Mouse (Mus musculus): ENCODE results near the gene Gpank1. TPM values are rescaled to one million over a fixed set of nuclear protein-coding genes. Genes with fewer than 3 reads are reported as not detected.

Gene Gpank1
- total and polyA plus RNA-seq, 2 experiments from 2014 or later, result 14.1 to 18.1 TPM

DNA sequence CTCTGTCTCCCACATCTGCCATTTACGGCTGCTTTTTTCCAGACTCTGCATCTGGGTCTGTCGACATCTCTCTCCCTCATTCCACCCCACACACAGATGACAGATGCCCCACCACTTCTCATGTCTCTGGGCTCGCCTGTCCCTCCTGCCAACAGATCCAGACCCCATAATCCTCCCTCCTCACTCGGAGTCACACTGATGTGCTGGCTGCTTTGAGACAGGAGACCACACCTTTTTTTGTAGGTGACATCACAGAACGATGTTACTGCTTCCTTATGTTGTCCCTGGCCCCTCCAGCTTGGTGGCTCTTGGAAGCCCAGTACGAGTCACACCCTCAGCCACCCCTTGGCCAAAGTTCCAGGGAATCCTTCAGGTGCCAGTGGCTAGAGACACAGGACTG lies 41.0 kb upstream of the Gpank1 start:
- Histone ChIP-seq H3K9me3 (ENCODE audit: low read length) (no peaks in the 10 kb centered on the region), H3K36me3 (ENCODE audit: insufficient read depth, low read length) (no peaks in the 10 kb centered on the region), H3K4me1 (ENCODE audit: insufficient read depth, low read length) (no peaks in the 10 kb centered on the region), H3K4me3 (ENCODE audit: low read length) (no peak overlapping the region), H3K9ac (replicated peaks; ENCODE audit: low read length) (no peak overlapping the region), H3K4me2 (ENCODE audit: low read depth, low read length) (no peak overlapping the region), H3K27me3 (ENCODE audit: insufficient read depth, low read length) (no peaks in the 10 kb centered on the region), H3K27ac (no peak overlapping the region)
- 65% methylated on average over 6 of the region's 6 CpGs for WGBS
- no peak for ATAC-seq
- TF ChIP-seq CTCF (IDR thresholded peaks at IDR 0.05; ENCODE audit: low read depth), result no peak
- DNase-seq (ENCODE audit: low spot score), result no peak

DNA sequence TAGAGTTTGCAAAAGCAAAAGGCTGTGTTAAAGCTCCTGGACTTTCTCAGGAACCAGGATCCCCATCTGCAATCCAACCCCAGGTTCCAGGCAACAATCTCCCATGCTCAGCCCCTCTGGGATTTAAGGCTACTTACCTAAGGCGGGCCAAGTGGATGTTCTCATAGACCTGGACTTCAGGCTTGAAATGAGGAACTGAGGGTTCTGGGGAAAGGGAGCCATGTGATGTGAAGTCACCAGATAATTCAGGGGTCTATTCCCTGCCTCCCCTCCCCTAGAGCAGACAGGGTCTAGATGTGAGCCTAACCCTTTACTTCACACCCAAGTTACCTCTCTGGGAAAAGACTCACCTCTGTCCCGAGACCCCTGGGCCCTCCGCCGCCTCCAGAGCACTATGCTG lies 40.5 kb upstream of the Gpank1 start:
- Histone ChIP-seq H3K27ac (no peak overlapping the region), H3K9me3 (ENCODE audit: low read length) (no peaks in the 10 kb centered on the region), H3K36me3 (ENCODE audit: insufficient read depth, low read length) (no peaks in the 10 kb centered on the region), H3K4me1 (ENCODE audit: insufficient read depth, low read length) (no peaks in the 10 kb centered on the region), H3K9ac (replicated peaks; ENCODE audit: low read length) (no peak overlapping the region), H3K27me3 (ENCODE audit: insufficient read depth, low read length) (no peaks in the 10 kb centered on the region), H3K4me2 (ENCODE audit: low read depth, low read length) (no peak overlapping the region), H3K4me3 (ENCODE audit: low read length) (no peak overlapping the region)
- DNase-seq (ENCODE audit: low spot score) (no peak), ATAC-seq (no peak)
- TF ChIP-seq CTCF (IDR thresholded peaks at IDR 0.05; ENCODE audit: low read depth), result no peak
- WGBS, result 58% methylated on average over 4 of the region's 4 CpGs

GRCm38 (mm10) chr17:35082841-35083576 lies 38.2 kb upstream of the Gpank1 start:
- no peak for ATAC-seq
- WGBS, result 87% methylated on average over 16 of the region's 16 CpGs

DNA sequence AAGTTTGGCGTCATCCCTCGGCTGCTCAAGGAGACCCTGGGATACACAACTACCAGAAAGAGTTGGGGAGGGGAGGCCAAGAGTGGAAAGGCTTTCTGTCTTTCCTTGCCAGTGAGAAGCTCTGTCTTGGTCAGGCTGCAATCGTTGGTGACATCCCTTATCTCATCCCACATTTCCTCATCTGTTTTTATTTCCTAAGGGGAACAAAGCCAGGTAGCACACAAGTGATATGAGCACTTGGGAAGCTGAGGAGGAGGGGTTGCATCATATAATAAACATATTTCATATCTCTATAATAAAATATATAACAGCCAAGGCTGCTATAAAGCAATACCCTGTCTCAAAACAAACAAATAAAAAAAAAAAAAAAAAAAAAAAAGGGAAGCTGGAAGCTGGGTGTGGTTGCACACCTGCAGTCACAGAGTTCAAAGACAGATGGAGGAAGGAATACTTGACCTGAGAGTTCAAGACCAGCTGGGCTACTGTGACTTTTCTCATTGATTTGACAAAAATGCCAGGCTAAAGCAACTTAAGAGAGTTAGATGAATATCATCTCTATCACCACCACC lies 37.2 kb upstream of the Gpank1 start:
- ATAC-seq (no peak), DNase-seq (ENCODE audit: low spot score) (no peak)
- no peaks in the 10 kb centered on the region for H3K27me3 ChIP-seq (ENCODE audit: insufficient read depth, low read length)
- H3K36me3 ChIP-seq (ENCODE audit: insufficient read depth, low read length), result no peaks in the 10 kb centered on the region
- no peaks in the 10 kb centered on the region for H3K9me3 ChIP-seq (ENCODE audit: low read length)
- H3K4me3 ChIP-seq (ENCODE audit: low read length), result no peak overlapping the region
- H3K9ac ChIP-seq (replicated peaks; ENCODE audit: low read length), result no peak overlapping the region
- 78% methylated on average over 3 of the region's 3 CpGs for WGBS
- no peak overlapping the region for H3K4me2 ChIP-seq (ENCODE audit: low read depth, low read length)
- no peak for TF ChIP-seq CTCF (IDR thresholded peaks at IDR 0.05; ENCODE audit: low read depth)
- no peaks in the 10 kb centered on the region for H3K4me1 ChIP-seq (ENCODE audit: insufficient read depth, low read length)
- H3K27ac ChIP-seq, result no peak overlapping the region

More at GRCm38 (mm10) chr17:35082841-35083576, 38.2 kb upstream of the Gpank1 start:
- DNase-seq (ENCODE audit: low spot score), result no peak
- no peak for TF ChIP-seq CTCF (IDR thresholded peaks at IDR 0.05; ENCODE audit: low read depth)
- Histone ChIP-seq H3K4me3 (ENCODE audit: low read length) (no peak overlapping the region), H3K4me1 (ENCODE audit: insufficient read depth, low read length) (no peaks in the 10 kb centered on the region), H3K9ac (replicated peaks; ENCODE audit: low read length) (no peak overlapping the region), H3K27ac (no peak overlapping the region), H3K9me3 (ENCODE audit: low read length) (no peaks in the 10 kb centered on the region), H3K4me2 (ENCODE audit: low read depth, low read length) (no peak overlapping the region), H3K27me3 (ENCODE audit: insufficient read depth, low read length) (no peaks in the 10 kb centered on the region), H3K36me3 (ENCODE audit: insufficient read depth, low read length) (no peaks in the 10 kb centered on the region)

GRCm38 (mm10) chr17:35085208-35085865 lies 35.9 kb upstream of the Gpank1 start, which contains the start of gene Ly6g6f:
Gene Ly6g6f (minus strand): TSS chr17:35085610.
- Histone ChIP-seq H3K36me3 (ENCODE audit: insufficient read depth, low read length) (no peaks in the 10 kb centered on the region), H3K9ac (replicated peaks; ENCODE audit: low read length) (no peak within 1 kb of the TSS; the same call in 1 of the 2 replicates), H3K27ac (no peak within 1 kb of the TSS), H3K4me1 (ENCODE audit: insufficient read depth, low read length) (peaks cover 5% of the 10 kb centered on the region), H3K9me3 (ENCODE audit: low read length) (no peaks in the 10 kb centered on the region), H3K4me2 (ENCODE audit: low read depth, low read length) (no peak within 1 kb of the TSS), H3K27me3 (ENCODE audit: insufficient read depth, low read length) (no peaks in the 10 kb centered on the region), H3K4me3 (ENCODE audit: low read length) (no peak within 1 kb of the TSS)
- 74% methylated on average over 7 of the region's 7 CpGs for WGBS
- TF ChIP-seq CTCF (IDR thresholded peaks at IDR 0.05; ENCODE audit: low read depth), result no peak
- DNase-seq (ENCODE audit: low spot score) (no peak), ATAC-seq (no peak)

GRCm38 (mm10) chr17:35088151-35088550 lies 33.1 kb upstream of the Gpank1 start:
- no peak overlapping the region for H3K4me2 ChIP-seq (ENCODE audit: low read depth, low read length)
- DNase-seq (ENCODE audit: low spot score) (no peak), ATAC-seq (no peak)
- H3K36me3 ChIP-seq (ENCODE audit: insufficient read depth, low read length), result peaks cover 11% of the 10 kb centered on the region; the same call in 1 of the 2 replicates
- peak; percentile 55 for TF ChIP-seq CTCF (IDR thresholded peaks at IDR 0.05; ENCODE audit: low read depth)
- H3K4me3 ChIP-seq (ENCODE audit: low read length), result no peak overlapping the region
- no peaks in the 10 kb centered on the region for H3K9me3 ChIP-seq (ENCODE audit: low read length)
- peaks cover 11% of the 10 kb centered on the region for H3K4me1 ChIP-seq (ENCODE audit: insufficient read depth, low read length)
- 48% methylated on average over 2 of the region's 2 CpGs for WGBS
- H3K27me3 ChIP-seq (ENCODE audit: insufficient read depth, low read length), result no peaks in the 10 kb centered on the region
- H3K9ac ChIP-seq (replicated peaks; ENCODE audit: low read length), result no peak overlapping the region
- H3K27ac ChIP-seq, result no peak overlapping the region
